14 mouse cellular contexts compared by ENCODE assay signal in the genomic region with DNA sequence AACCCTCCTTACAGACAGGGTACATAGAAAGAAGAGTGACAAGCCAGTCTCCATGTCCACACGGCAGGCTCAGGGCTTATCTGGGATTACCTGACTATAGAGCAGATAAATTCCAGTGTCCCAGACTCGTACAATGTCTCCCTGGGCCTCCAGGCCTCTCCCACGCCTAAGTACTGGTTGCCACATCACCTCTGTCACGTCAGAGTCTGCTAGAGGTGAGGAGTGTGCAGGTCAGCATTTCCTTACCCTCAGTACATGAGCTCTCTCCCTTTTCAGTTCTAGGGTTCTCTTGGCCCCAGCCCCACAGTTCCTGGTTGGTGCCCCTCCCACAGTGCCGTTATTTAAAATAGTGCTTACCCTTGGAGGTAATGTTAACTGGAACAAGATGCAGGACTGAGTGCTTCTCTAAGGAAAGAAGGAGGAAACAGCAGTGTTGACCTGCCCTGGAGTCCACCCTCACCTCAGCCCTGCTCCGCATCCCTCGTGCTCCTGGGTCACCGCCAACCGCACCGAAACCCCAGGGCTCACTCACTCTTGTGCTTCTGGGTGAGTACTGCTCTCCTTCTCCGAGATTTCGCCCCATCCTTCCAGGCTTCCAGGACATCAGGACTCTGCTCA. TPM values are rescaled to one million over a fixed set of nuclear protein-coding genes. Genes with fewer than 3 reads are reported as not detected.
A peak's percentile ranks its signal among the peaks of the same experiment; 100 is the strongest.
DNase-seq lines count a peak whose midpoint lies in the region; ATAC-seq and TF ChIP-seq lines count a peak whose summit lies in the region.
"Had no signal": no experiment of that assay in that cellular context is flagged by ENCODE, and none has a peak within 500 bp of the region (broad histone marks: within the 10 kb centered on the region; RNA-seq: fewer than 3 reads in every experiment).

No protein-coding gene starts in this region.

- peaks cover 6% of the 10 kb centered on the region; the same call in 1 of the 2 replicates for H3K36me3 ChIP-seq in midbrain, embryonic 11.5 days (ENCODE audit: control insufficient read depth, insufficient read depth, low read length)
- H3K36me3 ChIP-seq in midbrain, embryonic 14.5 days (ENCODE audit: control insufficient read depth, insufficient read depth, low read length), result peaks cover 8% of the 10 kb centered on the region; the same call in 1 of the 2 replicates
- no peaks in the 10 kb centered on the region; the same call in 1 of the 2 replicates for H3K36me3 ChIP-seq in intestine, postnatal 0 days (ENCODE audit: control insufficient read depth, insufficient read depth)
- H3K36me3 ChIP-seq in stomach, postnatal 0 days (ENCODE audit: control insufficient read depth, insufficient read depth, low read length), result no peaks in the 10 kb centered on the region

- H3K9ac ChIP-seq in midbrain, embryonic 11.5 days (ENCODE audit: low read length), result no peak overlapping the region; the same call in 1 of the 2 replicates
- no peak overlapping the region for H3K9ac ChIP-seq in midbrain, embryonic 14.5 days (replicated peaks; ENCODE audit: low read length)
- peak overlapping the region; percentile 31; the same call in 1 of the 2 replicates for H3K9ac ChIP-seq in intestine, postnatal 0 days (ENCODE audit: low read depth, low read length)
- H3K9ac ChIP-seq in stomach, postnatal 0 days (ENCODE audit: low read length), result no peak overlapping the region
- H3K9ac ChIP-seq: forebrain, embryonic 13.5 days had no signal

- intact Hi-C loops in heart, postnatal 14 days (cut with DNase I), result loop anchor here (5.0 kb wide), 1 partner anchor 193 kb away; a partner anchor contains a TSS

- H3K27ac ChIP-seq in midbrain, embryonic 11.5 days (ENCODE audit: low read depth, low read length), result no peak overlapping the region
- H3K27ac ChIP-seq in midbrain, embryonic 14.5 days (replicated peaks; ENCODE audit: low read depth, low read length), result no peak overlapping the region
- H3K27ac ChIP-seq in intestine, postnatal 0 days (ENCODE audit: low read depth, low read length), result peak overlapping the region; percentile 89
- peak overlapping the region; percentile 49 for H3K27ac ChIP-seq in stomach, postnatal 0 days (replicated peaks)

- TF ChIP-seq EP300 in stomach, postnatal 0 days (optimal IDR thresholded peaks at IDR 0.05), result no peak

- H3K4me3 ChIP-seq in midbrain, embryonic 11.5 days (ENCODE audit: low read depth, low read length), result no peak overlapping the region
- no peak overlapping the region for H3K4me3 ChIP-seq in midbrain, embryonic 14.5 days (replicated peaks; ENCODE audit: low read depth, low read length)
- peak overlapping the region; percentile 26 for H3K4me3 ChIP-seq in intestine, postnatal 0 days (ENCODE audit: low read depth, low read length)
- no peak overlapping the region for H3K4me3 ChIP-seq in stomach, postnatal 0 days (ENCODE audit: low read depth, low read length)
- H3K4me3 ChIP-seq: forebrain, embryonic 13.5 days; neural tube, embryonic 13.5 days had no signal

- 85% methylated on average over 12 of the region's 12 CpGs for WGBS in midbrain, embryonic 11.5 days
- 83% methylated on average over 12 of the region's 12 CpGs for WGBS in midbrain, embryonic 14.5 days
- 65% methylated on average over 12 of the region's 12 CpGs for WGBS in intestine, postnatal 0 days
- WGBS in stomach, postnatal 0 days, result 68% methylated on average over 12 of the region's 12 CpGs

- no peaks in the 10 kb centered on the region for H3K9me3 ChIP-seq in midbrain, embryonic 11.5 days (ENCODE audit: control insufficient read depth, low read length)
- no peaks in the 10 kb centered on the region for H3K9me3 ChIP-seq in midbrain, embryonic 14.5 days (ENCODE audit: control insufficient read depth, low read length)
- no peaks in the 10 kb centered on the region for H3K9me3 ChIP-seq in intestine, postnatal 0 days (ENCODE audit: control insufficient read depth)
- H3K9me3 ChIP-seq in stomach, postnatal 0 days (ENCODE audit: control insufficient read depth, low read length), result no peaks in the 10 kb centered on the region
- H3K9me3 ChIP-seq: forebrain, embryonic 13.5 days; neural tube, embryonic 13.5 days had no signal

- H3K4me2 ChIP-seq in midbrain, embryonic 11.5 days, result no peak overlapping the region
- H3K4me2 ChIP-seq in midbrain, embryonic 14.5 days (ENCODE audit: low read length), result no peak overlapping the region
- H3K4me2 ChIP-seq in intestine, postnatal 0 days (replicated peaks; ENCODE audit: low read depth), result peak overlapping the region; percentile 62
- no peak overlapping the region for H3K4me2 ChIP-seq in stomach, postnatal 0 days (replicated peaks; ENCODE audit: low read depth)
- H3K4me2 ChIP-seq: forebrain, embryonic 13.5 days; neural tube, embryonic 13.5 days had no signal

- peak; percentile 95 for DNase-seq in heart, adult 11 months
- DNase-seq in heart, postnatal 14 days, result no peak
- DNase-seq in midbrain, embryonic 11.5 days (ENCODE audit: low spot score, missing footprints), result peak; percentile 79
- DNase-seq in midbrain, embryonic 14.5 days, result no peak
- DNase-seq in stomach, postnatal 0 days (ENCODE audit: low spot score), result peak; percentile 41
- no peak for DNase-seq in thymus, postnatal 25 days
- no peak for DNase-seq in layer of hippocampus, postnatal 36 days
- DNase-seq: lung, embryonic 14.5 days; right cerebral cortex, postnatal 4 days; thymus, postnatal 14 days had no signal

- H3K27me3 ChIP-seq in midbrain, embryonic 11.5 days (ENCODE audit: control insufficient read depth, insufficient read depth, low read length), result no peaks in the 10 kb centered on the region
- no peaks in the 10 kb centered on the region for H3K27me3 ChIP-seq in midbrain, embryonic 14.5 days (ENCODE audit: control insufficient read depth, insufficient read depth, low read length)
- no peaks in the 10 kb centered on the region for H3K27me3 ChIP-seq in intestine, postnatal 0 days (replicated peaks; ENCODE audit: control insufficient read depth, insufficient read depth, low read length)
- no peaks in the 10 kb centered on the region for H3K27me3 ChIP-seq in stomach, postnatal 0 days (ENCODE audit: control insufficient read depth, insufficient read depth, low read length)
- H3K27me3 ChIP-seq: CH12.LX; forebrain, embryonic 13.5 days; neural tube, embryonic 13.5 days had no signal

- H3K4me1 ChIP-seq in midbrain, embryonic 11.5 days (ENCODE audit: control insufficient read depth, insufficient read depth, low read length), result peaks cover 16% of the 10 kb centered on the region
- H3K4me1 ChIP-seq in midbrain, embryonic 14.5 days (ENCODE audit: control insufficient read depth, insufficient read depth, low read length), result peaks cover 18% of the 10 kb centered on the region
- peaks cover 12% of the 10 kb centered on the region for H3K4me1 ChIP-seq in intestine, postnatal 0 days (replicated peaks; ENCODE audit: control insufficient read depth, insufficient read depth, low read length)
- H3K4me1 ChIP-seq in stomach, postnatal 0 days (replicated peaks; ENCODE audit: control insufficient read depth, insufficient read depth), result peaks cover 12% of the 10 kb centered on the region

- ATAC-seq in midbrain, embryonic 11.5 days (ENCODE audit: low FRiP score), result no peak
- ATAC-seq in midbrain, embryonic 14.5 days (ENCODE audit: low FRiP score, low TSS enrichment), result no peak
- peak; percentile 67 for ATAC-seq in intestine, postnatal 0 days
- ATAC-seq in stomach, postnatal 0 days (ENCODE audit: low FRiP score, low TSS enrichment), result no peak
- ATAC-seq: forebrain, embryonic 13.5 days had no signal

- TF ChIP-seq CTCF in intestine, postnatal 0 days (IDR thresholded peaks at IDR 0.05; ENCODE audit: low read depth), result no peak
- no peak for TF ChIP-seq CTCF in stomach, postnatal 0 days (IDR thresholded peaks at IDR 0.05; ENCODE audit: low read depth)

RNA-seq across cellular contexts. Expression of a gene that starts 1.3 kb away (rescaled TPM):
- 1 to 10 TPM; 2.7 to 3.2 TPM for total RNA-seq in heart, postnatal 14 days (2021)
- polyA plus RNA-seq in midbrain, embryonic 11.5 days (2014; fragmentation: Nextera tagmentation; extraction: Ambion mirVana), result not detected in 2 replicates
- polyA plus RNA-seq in midbrain, embryonic 14.5 days (2014; fragmentation: Nextera tagmentation; extraction: Ambion mirVana), result 0.16 and 0.25 TPM in 2 replicates
- polyA plus RNA-seq in intestine, postnatal 0 days (2015; fragmentation: Nextera tagmentation; extraction: Ambion mirVana), result 1.6 and 1.8 TPM in 2 replicates
- 0.50 and 0.75 TPM in 2 replicates for polyA plus RNA-seq in stomach, postnatal 0 days (2015; fragmentation: Nextera tagmentation; extraction: Ambion mirVana)
- total RNA-seq in layer of hippocampus, postnatal 36 days (2021), result 1 to 10 TPM; 2.1 to 3.1 TPM

RNA-seq across cellular contexts. Expression of a gene that starts 2.4 kb away (rescaled TPM):
- total RNA-seq in heart, postnatal 14 days (2021), result 10 to 100 TPM; 39.7 to 42.1 TPM
- polyA plus RNA-seq in midbrain, embryonic 11.5 days (2014; fragmentation: Nextera tagmentation; extraction: Ambion mirVana), result 80.6 and 90.8 TPM in 2 replicates
- 93.3 and 103 TPM in 2 replicates for polyA plus RNA-seq in midbrain, embryonic 14.5 days (2014; fragmentation: Nextera tagmentation; extraction: Ambion mirVana)
- polyA plus RNA-seq in intestine, postnatal 0 days (2015; fragmentation: Nextera tagmentation; extraction: Ambion mirVana), result 26.7 and 27.6 TPM in 2 replicates
- polyA plus RNA-seq in stomach, postnatal 0 days (2015; fragmentation: Nextera tagmentation; extraction: Ambion mirVana), result 30.5 and 32.4 TPM in 2 replicates
- total RNA-seq in layer of hippocampus, postnatal 36 days (2021), result 100 to 1,000 TPM; 101 to 122 TPM

RNA-seq across cellular contexts. Expression of a gene that starts 11.4 kb away (rescaled TPM):
- 10 to 100 TPM; 14.8 to 20.2 TPM for total RNA-seq in heart, postnatal 14 days (2021)
- 2.0 and 2.8 TPM in 2 replicates for polyA plus RNA-seq in midbrain, embryonic 11.5 days (2014; fragmentation: Nextera tagmentation; extraction: Ambion mirVana)
- polyA plus RNA-seq in midbrain, embryonic 14.5 days (2014; fragmentation: Nextera tagmentation; extraction: Ambion mirVana), result 1.6 and 3.0 TPM in 2 replicates
- polyA plus RNA-seq in intestine, postnatal 0 days (2015; fragmentation: Nextera tagmentation; extraction: Ambion mirVana), result 6.6 and 7.2 TPM in 2 replicates
- polyA plus RNA-seq in stomach, postnatal 0 days (2015; fragmentation: Nextera tagmentation; extraction: Ambion mirVana), result 6.9 and 9.7 TPM in 2 replicates
- 1 to 10 TPM; 8.2 to 8.8 TPM for total RNA-seq in layer of hippocampus, postnatal 36 days (2021)
- total RNA-seq: CH12.LX had no signal

RNA-seq across cellular contexts. Expression of a gene that starts 11.7 kb away (rescaled TPM):
- total RNA-seq in heart, postnatal 14 days (2021), result 1 to 10 TPM; 2.9 to 4.1 TPM
- 0.78 and 1.6 TPM in 2 replicates for polyA plus RNA-seq in midbrain, embryonic 11.5 days (2014; fragmentation: Nextera tagmentation; extraction: Ambion mirVana)
- 0.51 and 1.1 TPM in 2 replicates for polyA plus RNA-seq in midbrain, embryonic 14.5 days (2014; fragmentation: Nextera tagmentation; extraction: Ambion mirVana)
- polyA plus RNA-seq in intestine, postnatal 0 days (2015; fragmentation: Nextera tagmentation; extraction: Ambion mirVana), result 4.1 and 4.8 TPM in 2 replicates
- polyA plus RNA-seq in stomach, postnatal 0 days (2015; fragmentation: Nextera tagmentation; extraction: Ambion mirVana), result 4.1 and 4.2 TPM in 2 replicates
- 1 to 10 TPM in 1 of 2 experiments, under 1 TPM in 1; 0.90 to 1.2 TPM for total RNA-seq in layer of hippocampus, postnatal 36 days (2021)

RNA-seq across cellular contexts. Expression of a gene that starts 12.0 kb away (rescaled TPM):
- total RNA-seq in heart, postnatal 14 days (2021), result 100 to 1,000 TPM; 236 to 287 TPM
- 877 and 900 TPM in 2 replicates for polyA plus RNA-seq in midbrain, embryonic 11.5 days (2014; fragmentation: Nextera tagmentation; extraction: Ambion mirVana)
- 707 and 863 TPM in 2 replicates for polyA plus RNA-seq in midbrain, embryonic 14.5 days (2014; fragmentation: Nextera tagmentation; extraction: Ambion mirVana)
- polyA plus RNA-seq in intestine, postnatal 0 days (2015; fragmentation: Nextera tagmentation; extraction: Ambion mirVana), result 279 and 291 TPM in 2 replicates
- 339 and 351 TPM in 2 replicates for polyA plus RNA-seq in stomach, postnatal 0 days (2015; fragmentation: Nextera tagmentation; extraction: Ambion mirVana)
- 100 to 1,000 TPM; 352 to 354 TPM for total RNA-seq in layer of hippocampus, postnatal 36 days (2021)

Comparison
In these comparisons a context has a peak if more than half of its experiments do, and no peak if none do; other contexts are left out.
1. DNase-seq: peak in heart, adult 11 months (single experiment), midbrain, embryonic 11.5 days (single experiment) and stomach, postnatal 0 days (single experiment); none in heart, postnatal 14 days (0 of 2), midbrain, embryonic 14.5 days (single experiment), thymus, postnatal 25 days (single experiment) and layer of hippocampus, postnatal 36 days (0 of 2).
2. H3K27ac ChIP-seq: peak in intestine, postnatal 0 days (single experiment) and stomach, postnatal 0 days (single experiment); none in midbrain, embryonic 11.5 days (single experiment) and midbrain, embryonic 14.5 days (single experiment).